Mouse (Mus musculus) adrenal gland (tissue): ENCODE data around the gene Zfp36l2.
"Not testable (repeated sequence)": the region's sequence is repeated elsewhere in the genome, so short reads cannot be mapped to it uniquely, and the experiment has no call there.

Experiments
- intact Hi-C: fragments of 180-260 bp; cut with DNase I; formaldehyde crosslinking; loops from one replicate; pipeline ENCODE4 v1.15.1; 2025

Zfp36l2 gene

DNA sequence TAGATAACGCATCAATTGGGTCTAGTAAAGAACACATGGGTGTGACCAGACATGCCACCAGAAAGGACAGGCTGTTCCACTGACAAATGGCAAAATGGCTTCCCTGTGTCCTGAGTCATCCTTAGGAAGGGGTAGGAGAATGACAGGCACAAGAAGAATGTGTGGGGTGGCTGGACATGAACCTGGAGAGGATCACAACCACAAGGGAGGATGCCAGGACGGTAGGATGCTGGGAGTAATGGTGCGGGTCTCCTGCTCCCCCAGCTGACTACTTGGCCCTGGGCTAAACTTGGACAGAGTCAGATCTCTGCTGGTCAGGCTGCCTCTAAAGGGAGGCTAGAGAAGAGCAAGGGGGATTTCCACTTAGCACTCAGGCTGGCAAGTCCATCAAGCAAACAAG is 8.1 kb upstream of the Zfp36l2 start:
- intact Hi-C loops, result no loop called here

DNA sequence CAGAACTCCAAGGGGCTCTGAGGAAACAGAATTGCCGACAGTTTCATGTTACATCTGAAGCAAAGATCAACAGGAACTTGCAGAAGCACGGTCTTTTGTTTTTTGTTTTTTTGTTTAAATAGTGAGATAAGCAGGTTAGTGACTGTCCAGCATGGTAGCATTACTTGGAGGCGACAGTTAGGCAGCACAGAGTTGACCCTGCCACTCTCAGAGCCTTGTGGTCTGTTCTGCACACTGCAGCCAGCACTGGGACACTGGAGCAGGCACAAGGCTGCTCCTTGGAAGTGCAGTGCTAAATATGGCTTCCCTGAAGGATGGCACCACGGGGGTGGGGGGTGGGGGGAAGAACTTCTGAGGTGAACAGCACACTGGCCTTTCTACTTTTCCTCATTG is 7.3 kb upstream of the Zfp36l2 start:
- intact Hi-C loops, result no loop called here

DNA sequence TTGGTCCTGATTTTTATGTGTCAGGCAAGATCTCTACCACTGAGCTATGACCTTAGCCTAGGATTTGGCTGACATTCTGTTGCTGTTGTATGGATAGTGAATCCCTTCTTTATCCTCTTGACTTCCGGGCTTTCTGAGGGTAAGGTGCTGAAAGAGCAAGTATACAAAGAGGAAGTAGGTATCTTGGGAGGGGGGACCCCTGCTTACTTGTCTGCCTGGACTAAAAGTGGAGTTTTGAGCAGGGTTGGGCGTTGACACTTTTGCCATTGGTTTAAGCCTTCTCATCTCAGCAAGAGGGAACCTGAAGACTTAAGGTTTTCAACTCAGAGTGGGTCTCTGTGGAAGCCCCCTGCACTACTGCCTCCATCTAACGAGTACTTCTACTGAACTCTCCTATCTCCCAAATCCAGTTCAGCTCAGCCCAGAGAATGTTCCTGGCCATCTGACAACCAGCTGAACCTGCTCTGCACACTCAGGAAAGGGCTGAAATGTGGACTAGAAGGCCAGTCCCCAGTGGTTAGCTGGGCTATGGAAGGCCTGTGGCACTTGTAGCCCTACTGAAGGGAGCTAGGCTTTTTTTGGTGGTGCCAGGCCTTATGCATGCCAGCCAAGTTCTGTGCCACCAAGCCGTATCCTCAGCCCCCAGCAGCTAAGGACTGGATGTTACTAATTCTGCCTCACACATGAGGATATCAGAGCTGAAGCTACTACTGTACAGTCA is 6.7 kb upstream of the Zfp36l2 start:
- intact Hi-C loops, result loop anchor here (5.0 kb wide), 3 partner anchors 148 to 292 kb away; no protein-coding TSS in a partner anchor

- intact Hi-C loops, result loop anchor here (5.0 kb wide), 3 partner anchors 149 to 291 kb away; no protein-coding TSS in a partner anchor
These were observed 5.7 kb upstream of the Zfp36l2 start for GRCm38 (mm10) chr17:84193411-84193810.

DNA sequence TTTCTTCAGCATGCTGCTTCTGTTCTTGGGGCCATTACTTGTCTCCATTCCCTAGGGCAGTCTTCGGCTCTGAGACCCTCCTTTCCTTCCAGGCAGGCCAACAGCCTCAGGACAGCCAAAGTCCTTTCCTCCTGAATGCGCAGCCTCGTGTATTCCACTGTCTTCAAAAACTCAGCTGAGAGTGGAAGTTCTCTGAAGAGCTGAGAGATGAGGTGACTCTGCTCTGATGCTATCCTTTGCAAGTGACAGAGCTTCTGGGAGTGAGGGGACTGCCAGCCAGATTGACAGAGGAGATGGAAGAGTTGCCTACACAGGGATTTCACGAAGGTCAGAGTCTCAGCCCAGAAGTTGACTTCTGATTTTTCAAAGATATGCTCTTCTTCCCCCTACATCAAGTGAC is 4.2 kb upstream of the Zfp36l2 start:
- intact Hi-C loops, result loop anchor here (1.0 to 5.0 kb wide), 5 partner anchors 77 to 290 kb away; no protein-coding TSS in a partner anchor

GRCm38 (mm10) chr17:84190885-84191284 is 3.1 kb upstream of the Zfp36l2 start:
- intact Hi-C loops, result loop anchor here (1.0 to 5.0 kb wide), 5 partner anchors 76 to 289 kb away; no protein-coding TSS in a partner anchor

DNA sequence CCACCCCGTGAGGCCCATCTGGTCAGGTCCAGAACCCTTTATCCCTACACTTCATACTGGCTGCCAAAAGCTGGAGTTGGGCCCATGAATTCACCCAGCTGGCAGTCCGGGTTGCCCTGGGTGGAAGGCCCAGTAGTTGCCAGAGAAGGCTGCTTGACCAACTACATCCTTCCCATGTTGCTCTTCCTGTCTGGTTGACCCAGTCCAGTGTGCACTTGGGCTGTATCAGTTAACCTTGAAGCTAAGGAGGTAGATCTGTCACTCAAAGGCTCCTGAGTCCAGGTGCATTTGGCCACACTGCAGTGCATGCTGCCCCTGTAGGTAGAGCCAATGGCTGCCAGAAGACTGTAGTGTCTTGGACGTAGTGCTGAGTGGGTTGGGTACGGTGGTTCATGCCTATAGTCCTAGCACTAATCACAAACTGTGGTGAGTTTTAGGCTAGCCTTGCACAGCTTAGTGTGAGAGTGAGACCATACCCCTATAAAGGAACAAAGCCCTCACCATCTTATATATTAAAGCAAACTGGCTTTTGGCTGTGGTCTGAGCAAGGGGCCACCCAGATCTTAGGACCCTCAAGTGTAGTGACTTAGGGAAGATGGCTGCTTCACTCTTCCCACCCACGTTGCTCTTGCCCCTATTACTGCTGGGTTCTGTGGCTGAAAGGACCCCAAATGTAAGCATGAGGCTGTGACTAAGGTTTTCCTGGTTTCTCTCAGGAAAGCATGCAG is 1.5 kb upstream of the Zfp36l2 start:
- intact Hi-C loops, result no loop called here

DNA sequence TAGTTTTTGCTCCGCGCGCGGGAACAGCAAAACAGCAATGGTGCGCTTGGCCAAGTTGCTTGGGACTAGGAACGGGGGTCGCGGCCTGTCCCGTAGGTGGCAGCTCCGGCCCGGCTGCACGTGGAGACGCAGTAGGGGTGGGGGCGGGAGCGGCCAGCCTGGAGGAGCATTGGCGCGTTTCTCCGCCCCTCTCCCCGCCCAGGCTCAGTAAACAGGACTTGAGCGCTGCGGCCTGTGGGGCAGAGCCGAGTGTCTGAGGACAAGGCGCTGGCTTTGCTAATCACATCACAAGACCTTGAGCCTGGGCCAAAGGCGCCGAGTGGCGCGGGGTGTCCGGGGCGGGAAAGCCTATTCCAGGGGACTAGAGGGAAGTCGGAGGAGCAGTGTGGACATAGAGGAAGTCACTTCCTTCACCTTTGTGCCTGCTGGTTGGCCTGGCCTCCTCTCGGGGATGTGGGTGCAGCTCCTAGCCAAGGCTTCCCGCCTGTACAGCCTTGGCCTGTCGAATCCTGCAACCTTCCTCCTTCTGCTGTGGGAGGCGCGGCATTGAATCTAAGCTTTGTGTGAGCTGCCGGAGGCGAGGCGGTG is 721 bp upstream of the Zfp36l2 start:
- intact Hi-C loops, result no loop called here

DNA sequence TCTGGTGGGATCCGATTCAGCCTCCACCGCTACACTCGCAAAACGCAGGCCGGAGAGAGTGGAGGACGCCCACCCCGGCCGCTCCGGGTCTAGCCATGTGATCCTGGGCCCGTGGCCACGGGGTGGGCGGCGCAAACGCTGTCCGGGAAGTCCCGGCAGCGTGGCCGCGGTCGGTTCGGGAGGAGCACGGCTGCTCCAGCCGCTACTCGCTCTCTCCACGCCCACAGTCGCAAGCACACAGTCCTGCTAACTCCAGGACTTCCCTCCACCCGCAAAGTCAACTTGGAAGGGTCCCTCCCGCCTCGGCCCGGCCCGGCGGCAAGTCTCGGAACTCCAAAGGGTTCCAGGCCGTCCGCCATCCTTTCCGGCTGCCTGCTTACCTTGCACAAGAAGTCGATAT is 483 bp downstream of the Zfp36l2 start:
- intact Hi-C loops, result not testable (repeated sequence)

- intact Hi-C loops, result no loop called here
These were observed 1.1 kb downstream of the Zfp36l2 start for GRCm38 (mm10) chr17:84186451-84187202.

GRCm38 (mm10) chr17:84185581-84186450 is 1.9 kb downstream of the Zfp36l2 start:
- intact Hi-C loops, result no loop called here

- intact Hi-C loops, result no loop called here
These were observed 2.7 kb downstream of the Zfp36l2 start for GRCm38 (mm10) chr17:84185011-84185411.

DNA sequence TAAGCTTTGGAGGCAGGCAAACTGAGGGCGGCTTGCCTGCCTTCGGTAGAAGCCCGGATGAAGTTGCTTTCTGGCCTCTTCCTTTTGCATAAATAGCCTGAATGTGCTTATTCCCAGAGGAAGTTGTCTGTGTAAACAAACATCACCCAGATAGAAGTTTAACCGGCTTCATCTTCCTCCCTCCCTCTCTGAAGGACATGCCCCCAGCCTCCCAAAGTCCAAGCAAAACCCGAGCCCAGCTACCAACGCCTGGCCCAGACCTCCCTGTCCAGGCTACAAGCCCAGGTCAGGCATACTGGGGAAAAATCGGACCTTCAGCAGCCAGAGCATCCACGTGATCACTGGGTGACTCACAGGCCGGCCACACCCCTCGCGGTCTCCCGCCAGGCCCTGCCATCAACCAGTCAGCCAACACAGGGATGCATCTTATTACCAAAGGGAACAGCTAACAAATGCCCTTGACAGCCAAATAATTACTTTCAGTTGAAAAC is 4.4 kb downstream of the Zfp36l2 start:
- intact Hi-C loops, result no loop called here

DNA sequence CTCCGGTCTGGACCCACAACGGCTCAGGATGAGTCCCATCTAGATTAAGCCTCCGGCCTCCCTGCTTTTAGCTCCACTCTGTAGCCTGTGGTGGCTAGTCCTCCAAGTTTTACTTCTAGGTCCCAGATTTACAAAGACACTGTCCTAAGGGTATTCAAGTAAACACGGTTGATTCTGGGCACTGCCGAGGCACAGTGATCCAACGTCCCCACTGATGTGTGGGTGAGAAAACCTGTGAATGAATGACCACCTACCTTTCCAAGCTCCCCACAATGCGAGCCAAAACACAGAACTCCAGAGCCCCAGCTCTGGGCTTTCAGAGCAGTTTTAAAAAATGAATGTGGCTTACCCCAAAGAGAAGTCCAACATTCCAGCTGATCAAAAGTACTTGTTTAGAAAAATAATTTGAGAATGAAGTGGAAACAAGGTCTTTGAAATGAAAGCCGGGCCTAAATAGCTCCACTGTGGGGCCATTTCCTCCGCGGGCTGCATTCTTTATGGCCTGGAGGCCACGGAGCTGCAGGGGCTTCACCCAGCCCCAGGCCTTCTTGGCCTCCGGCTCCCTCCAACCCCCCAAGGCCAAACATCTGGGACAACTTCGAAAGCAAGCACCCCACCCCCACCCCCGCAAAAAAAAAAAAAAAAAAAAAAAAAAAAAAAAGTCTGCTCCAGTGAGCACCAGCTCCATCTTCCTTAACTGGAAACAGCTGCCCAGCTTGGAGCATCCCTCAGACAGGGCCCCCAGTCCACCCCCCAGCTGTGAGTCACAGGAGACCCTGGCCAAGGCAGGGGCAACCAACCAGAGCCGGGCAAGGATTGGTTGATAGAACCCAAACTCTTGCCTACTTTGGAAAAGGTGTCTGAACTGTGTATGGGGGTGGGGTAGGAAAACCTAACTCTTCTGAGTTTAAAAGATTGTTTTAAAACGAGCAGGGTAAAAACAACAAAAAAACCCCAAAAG is 5.2 kb downstream of the Zfp36l2 start:
- intact Hi-C loops, result no loop called here

DNA sequence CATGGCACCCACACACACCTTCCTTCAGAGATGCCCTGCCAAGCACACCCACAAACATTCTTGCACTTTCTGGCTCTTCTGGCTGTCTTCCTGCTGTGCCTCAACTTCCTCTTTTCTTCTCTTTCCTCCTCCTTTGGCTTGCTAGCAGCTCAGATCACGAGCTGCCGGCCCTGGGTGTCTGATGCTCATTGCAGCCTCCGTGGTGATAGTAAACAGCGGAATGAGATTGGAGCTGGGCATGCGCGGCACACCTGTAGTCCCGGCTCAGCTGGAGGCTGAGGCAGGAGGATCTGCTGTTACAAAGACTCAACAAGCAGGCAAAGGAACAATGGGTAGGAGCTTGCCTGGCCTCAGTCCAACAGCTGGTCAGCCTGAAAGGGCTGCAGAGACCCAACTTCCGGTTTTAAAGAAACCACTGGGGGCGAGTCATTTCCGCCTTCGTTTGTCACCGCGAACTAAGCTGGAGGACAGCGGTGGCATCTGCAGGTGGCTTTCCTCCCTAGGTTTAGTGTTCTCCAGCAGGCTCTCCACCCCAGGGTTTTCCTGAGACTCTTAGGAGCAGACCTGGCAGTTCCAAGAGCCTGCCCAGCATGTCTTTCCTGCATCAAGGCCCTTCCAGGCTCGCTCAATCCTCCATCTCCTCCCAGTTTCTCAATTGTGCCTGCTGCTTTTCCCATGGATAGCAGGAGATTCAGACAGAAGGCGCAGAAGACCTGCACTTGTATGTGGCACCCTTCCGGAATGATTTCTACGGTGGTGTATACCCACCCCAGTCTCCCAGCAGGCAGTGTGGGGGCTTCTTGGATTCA is 6.0 kb downstream of the Zfp36l2 start:
- intact Hi-C loops, result no loop called here

DNA sequence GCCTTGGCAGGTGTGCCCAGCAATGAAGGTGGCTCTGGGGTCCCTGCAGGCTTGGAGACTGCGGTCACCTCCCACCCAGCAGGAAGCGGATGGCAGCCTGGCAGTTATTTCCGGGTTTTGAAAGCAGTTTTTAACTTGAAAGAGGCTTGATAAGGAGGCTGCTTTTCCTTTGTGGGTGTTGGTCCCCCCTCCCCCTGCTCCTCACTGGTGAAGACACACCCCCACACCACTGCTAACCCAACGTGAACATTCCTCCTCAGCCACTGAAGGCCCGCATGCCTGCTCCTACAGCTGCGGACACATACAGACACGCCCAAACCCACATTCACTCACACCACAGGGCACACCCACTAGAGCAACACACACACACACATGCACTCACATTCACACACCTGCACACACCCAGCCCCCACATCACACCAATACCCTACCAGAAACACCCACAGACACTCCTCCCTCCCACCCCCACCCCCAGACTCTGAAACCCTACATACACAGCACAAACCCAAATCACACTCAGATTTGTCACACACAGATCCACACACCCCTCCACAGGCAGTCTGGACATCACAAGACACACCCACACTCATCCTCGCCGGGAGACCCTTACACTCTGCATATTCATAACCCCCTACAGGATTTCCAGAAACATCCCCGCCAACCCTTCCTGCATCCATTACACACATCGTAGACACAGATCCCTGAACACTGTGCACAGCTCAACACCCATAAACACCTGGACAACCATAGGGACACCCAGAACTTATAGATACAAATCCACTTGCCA is 6.8 kb downstream of the Zfp36l2 start:
- intact Hi-C loops, result no loop called here

GRCm38 (mm10) chr17:84179973-84180365 is 7.8 kb downstream of the Zfp36l2 start:
- intact Hi-C loops, result no loop called here
